Mouse (Mus musculus): ENCODE measurements at regions not wholly inside any gene's neighbourhood (a gene's known extent, or its start where the extent isn't known, plus 50 kb on each side); places are given as distances from the start of the nearest gene placed in this dataset.

GRCm38 (mm10) chr4:3059511-3060054, 107.5 kb upstream of the Vmn1r2 start:
- no peak for TF ChIP-seq CTCF (conservative IDR thresholded peaks at IDR 0.05; ENCODE audit: insufficient read depth, insufficient read length, low read depth, low read length)
- TF ChIP-seq POLR2A (IDR thresholded peaks at IDR 0.05; ENCODE audit: low read depth, low read length), result no peak
